Mouse (Mus musculus) gastrocnemius, postnatal 10 days (tissue): Measurements from ENCODE around the gene Lpcat2. TPM values are rescaled to one million over a fixed set of nuclear protein-coding genes. Genes with fewer than 3 reads are reported as not detected.

Source experiments
- DNase-seq: peaks from one replicate; pipeline ENCODE4 v3.0.0; 2021; ENCODE audit warnings: mixed read lengths
- long read RNA-seq, 2 experiments: library from polyadenylated mRNA; stranded (forward); transcript quantifications; one replicate each; pipeline ENCODE4 v2.0.0; 2021
- total RNA-seq, 2 experiments: library from RNA; stranded (reverse); gene quantifications; 2 replicates each; pipeline ENCODE4 v1.2.3; 2021

Lpcat2 gene
- 1 to 10 TPM; 1.4 to 2.0 TPM for total RNA-seq
- long read RNA-seq, experiment 1, transcript Lpcat2-201 (14 exons, 2,811 nt) = major isoform, 6 of 14 reads
- long read RNA-seq, experiment 1, partial matches to known transcripts = 0 of 14 reads
- long read RNA-seq, experiment 1, other reads (novel, unspliced or antisense) = 8 of 14 reads
- long read RNA-seq, experiment 2, partial matches to known transcripts = 0 of 4 reads
- long read RNA-seq, experiment 2, other reads (novel, unspliced or antisense) = 0 of 4 reads

DNA sequence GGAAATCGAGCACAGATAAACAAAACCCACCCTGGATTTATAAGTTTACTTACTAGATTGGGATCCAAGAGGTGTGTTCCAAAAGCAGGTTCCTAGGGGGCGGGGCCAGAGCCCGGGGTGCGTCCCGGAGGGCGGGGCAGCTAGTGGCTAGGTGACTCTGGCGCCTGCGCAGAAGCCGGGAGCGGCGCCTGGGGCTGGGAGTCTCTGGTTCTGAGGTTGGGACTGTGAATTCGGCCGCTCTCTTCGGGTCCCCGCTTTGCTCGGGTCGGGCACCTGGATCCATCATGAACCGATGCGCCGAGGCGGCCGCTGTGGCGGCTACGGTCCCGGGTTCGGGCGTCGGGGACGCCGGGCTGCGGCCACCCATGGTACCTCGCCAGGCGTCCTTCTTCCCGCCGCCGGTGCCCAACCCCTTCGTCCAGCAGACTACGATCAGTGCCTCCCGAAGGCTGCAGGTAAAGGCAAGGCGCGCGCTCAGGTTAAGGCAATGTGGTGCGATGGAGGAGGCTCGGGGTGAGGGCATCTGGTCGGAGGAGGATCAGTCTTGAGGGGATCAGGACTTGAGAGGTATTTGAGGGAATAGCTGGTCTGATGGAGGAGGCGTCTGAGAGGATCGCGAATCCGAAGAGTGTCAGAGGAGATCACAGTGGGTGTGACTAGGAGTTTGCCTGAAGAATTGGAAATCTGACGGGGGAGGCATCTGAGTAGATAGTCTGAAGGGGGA is at the start of gene Lpcat2:
Lpcat2 (plus strand) TSS at position 169 of the 724 bp plus-strand sequence.
- DNase-seq = peak; percentile 59

DNA sequence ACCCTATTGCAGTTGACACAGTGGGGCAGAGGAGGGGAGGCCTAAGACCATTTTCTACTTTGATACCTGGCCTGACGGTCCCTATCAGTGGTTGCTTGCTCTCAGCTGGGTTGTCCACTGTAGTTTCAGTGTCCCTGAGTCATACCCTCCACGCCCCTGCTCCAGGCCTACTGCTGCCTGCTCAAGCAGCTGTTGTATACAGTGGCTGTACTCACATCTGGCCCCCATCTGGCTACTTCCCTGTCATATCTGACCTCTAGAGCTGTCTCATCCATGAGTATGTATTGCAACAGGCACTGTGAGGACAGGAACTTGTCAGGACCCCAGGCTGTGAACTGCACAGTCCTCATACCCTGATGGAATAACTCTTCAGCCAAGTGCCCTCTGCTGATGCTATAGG is 42.4 kb upstream of the Lpcat2 start:
- DNase-seq = no peak

DNA sequence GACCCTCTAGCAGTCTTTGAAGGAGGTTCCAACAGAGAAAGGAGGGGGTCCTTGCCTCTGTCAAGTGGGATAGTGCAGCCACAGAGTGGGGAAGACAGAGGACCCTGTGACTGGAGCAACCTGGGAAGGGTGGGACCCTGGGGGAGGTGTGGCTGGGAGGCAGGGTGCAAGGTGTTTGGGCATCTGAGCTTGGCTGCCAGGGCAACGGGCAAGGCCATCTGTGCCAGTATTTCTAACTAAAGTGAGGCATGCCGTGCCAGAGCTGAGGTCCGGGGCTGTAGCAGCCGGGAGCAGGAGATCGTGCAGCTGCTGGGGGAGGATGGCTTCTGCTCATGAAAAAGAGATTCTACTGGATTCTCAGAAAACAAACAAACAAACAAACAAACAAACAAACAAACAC is 39.5 kb upstream of the Lpcat2 start:
- DNase-seq = no peak

DNA sequence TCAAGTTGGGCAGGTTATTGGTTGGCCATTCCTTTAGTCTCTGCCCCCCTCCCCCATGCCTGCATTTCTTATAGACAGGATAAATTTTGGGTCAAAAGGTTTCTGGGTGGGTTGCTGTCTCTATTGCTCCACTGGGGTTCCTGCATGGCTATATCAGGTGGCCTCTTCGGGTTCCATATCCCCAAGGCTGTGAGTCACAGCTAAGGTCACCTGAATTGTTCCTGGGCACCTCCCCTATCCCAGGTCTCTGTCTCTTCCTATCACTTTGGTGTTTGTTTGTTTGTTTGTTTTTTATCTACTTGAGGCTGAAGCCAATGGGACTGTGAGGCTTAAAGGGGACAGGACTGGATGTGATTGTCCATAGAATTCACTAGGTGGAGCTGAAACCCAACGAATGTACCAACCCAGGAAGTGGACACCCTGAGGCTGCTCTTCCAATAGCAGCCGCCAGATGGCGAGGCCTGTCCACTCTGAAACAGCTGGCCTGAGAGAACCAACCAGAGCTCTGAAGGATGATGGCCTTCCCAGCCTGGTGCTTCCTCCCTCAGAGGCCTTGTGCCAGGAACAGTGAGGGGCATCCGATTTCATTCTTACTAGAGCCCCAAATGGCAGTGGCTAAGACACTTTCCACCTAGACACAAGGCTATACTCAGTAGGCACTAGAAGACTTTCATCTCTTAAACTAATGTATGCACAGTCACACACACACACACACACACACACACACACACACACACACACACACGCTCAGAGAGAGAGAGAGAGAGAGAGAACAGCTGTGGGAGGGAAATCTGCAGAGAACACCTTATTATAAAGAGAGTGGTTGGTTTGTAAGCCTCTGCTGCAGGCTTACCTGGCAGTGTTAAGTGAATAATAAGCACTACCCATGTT is 37.0 kb upstream of the Lpcat2 start:
- DNase-seq = peak; percentile 92

DNA sequence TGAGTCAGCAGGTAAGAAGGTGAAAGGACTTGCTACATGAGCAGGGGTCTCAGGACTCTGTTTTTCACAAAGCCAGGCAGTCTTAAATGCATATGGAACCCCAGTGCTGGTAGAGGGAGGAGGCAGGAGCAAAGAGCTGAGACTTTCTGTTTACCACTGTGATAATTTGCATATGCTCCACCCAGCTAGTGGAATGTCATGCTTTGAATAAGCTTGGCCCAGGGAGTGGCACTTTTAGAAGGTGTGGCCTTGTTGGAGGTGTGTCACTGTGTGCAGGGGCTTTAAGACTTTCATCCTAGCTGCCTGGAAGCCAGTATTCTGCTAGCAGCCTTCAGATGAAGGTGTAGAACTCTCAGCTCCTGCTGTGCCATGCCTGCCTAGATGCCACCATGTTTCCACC is 34.0 kb upstream of the Lpcat2 start:
- no peak for DNase-seq

DNA sequence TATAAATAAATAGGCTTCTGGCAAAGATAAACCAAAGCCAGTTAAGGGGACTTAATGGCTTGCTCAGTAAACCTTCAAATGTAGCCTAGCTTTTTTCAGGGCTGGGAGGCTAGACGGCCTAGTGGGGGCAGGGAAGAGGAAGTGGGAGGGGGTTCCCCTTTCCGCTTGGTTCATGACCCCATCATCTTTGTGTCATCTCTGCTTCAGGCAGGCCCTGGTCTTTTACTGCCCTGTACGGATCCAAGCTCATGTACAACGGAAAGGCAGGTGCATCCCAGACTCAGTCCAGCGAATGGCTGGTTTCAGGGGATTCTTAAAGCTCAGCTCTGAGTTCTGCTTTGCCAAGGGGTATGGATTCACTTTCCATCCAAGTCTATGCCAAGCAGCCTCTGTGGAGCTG is 32.8 kb upstream of the Lpcat2 start:
- DNase-seq = no peak

DNA sequence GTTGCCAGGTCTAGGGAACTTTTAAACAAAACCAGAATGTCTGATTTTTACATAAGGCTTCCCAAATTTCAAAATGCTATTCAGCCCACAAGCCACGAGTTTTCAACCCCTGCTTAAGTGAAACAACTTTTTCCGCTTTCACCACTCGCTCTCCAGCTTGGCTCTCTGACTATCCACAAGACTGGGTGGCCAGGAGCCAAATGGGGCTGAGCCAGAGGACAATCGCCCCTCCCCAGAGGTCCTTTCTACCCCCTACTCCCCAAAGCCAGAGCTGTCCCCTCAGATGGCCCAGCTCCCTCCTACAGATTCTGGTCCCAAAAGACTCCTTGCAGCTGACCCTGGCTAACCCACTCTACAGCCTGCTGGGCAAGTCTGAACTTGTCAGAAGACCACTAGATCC is 29.1 kb upstream of the Lpcat2 start:
- peak; percentile 60 for DNase-seq

DNA sequence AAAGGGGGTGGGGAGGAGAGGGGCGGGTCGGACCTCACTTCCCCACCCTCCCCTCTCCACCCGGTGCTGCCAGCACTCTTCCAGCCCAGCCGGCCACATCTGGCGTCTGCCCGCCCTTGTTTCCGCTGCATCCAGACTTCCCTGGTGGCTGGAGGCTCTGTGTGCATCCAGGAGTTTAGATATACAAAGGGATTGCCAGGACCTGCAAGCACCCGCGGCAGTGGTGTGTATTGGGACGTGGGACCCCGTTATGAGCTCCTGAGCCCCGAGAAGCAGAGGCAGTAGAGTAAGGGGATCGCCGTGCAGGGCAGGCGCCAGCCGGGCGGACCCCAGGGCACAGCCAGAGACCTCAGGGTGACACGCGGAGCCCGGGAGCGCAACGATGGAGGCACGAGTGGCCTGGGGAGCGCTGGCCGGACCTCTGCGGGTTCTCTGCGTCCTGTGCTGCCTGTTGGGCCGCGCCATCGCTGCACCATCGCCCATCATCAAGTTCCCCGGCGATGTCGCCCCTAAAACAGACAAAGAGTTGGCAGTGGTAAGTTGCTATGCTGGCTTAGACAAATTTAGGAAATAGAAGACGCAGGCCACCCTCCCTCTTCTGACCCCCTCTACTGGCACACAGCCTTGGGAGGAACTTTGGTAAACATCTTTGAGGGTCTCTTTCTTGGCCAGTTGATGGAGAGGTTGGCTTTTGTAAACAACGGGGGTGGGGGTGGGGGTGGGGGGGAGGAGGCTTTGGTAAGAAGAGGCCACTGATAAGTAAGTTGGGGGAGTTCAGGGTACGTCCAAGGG is 27.7 kb upstream of the Lpcat2 start, which contains the start of gene Mmp2:
Mmp2 (plus strand) TSS at position 49 of the 792 bp plus-strand sequence.
- DNase-seq = peak; percentile 66

DNA sequence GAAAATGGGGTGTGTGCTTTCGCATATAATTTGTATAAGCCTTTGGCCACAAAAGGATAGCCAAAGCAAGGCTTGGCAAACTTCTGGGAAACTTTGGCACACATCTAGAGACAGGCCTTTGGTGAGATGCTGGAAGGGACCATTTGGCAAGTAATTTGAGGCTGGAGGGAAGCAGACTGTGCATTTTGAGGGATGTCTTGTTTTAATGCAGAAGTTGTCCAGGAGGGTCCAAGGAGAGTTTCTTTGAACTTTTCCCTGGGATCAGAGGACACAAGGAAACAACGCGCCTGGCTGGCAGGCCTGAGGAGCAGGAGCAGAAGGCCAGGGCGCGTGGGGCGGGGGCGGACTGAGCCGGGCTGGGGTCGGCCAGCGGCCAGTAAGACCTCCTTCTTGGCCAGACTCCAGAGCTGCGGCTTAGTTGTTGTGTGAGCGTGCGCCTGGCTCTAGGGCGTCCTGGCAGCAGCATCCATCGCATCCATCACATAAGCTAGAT is 26.8 kb upstream of the Lpcat2 start:
- peak; percentile 75 for DNase-seq

DNA sequence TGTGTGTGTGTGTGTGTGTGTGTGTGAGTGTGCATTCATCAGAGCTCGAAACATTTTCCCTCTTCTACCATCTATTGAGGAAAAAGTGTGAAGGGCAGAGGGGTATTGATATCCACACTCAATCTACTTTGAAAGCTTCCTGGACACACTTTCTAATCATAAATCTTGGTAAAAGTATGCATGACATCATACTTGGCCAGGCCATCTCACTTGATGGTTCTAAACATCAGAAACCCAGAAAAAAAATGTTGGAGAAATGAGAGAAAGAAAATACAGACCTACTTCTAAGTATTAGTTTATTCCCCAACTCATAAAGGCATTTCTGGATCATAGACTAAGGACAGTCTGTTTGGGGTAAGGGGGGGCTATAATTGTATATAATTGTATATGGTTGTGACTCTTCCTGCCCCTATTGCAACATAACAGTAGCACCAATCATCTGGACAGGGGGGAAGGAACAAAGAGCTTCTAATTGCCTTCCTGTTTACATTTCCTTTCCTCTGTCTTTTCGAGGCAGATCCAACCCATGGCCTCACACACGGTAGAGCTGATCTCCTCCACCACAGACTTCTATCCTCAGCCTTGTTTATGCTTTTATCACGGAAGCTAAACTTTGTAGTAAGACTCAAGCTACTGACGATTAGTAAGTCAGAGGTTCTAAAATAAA is 20.9 kb upstream of the Lpcat2 start:
- no peak for DNase-seq

DNA sequence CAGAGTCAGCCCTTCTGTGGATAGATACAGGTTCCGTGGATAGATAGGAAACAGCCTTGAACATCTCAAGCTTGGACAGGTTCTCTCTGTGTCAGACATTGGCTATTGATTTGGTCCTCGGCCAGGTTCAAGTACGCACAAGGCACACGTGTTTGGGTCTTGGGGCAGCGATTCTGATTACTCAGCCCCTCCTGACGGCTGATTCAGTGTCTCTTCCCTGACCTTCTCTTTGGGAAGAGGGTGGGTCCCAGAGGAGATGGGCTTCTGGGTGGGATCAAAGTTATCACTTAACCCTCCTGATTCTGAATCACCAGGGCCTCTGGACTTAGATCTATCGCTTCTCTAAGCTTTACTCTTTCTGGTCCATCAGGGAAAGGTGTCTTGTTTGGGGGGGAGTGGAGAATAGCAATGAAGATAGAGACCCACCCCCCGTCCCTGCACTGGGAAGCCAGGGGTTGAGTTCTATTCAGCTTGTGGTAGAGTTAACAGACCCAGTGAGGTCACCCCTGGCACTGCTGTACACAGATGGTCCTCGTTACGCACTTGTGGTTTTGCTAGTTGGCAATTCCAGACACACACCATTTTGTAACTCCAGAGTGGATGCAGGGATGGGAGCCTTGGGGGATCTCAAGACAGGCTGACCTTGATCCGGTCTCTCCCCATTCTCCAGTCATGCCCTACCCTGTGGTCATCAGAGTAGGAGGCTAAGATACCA is 20.2 kb upstream of the Lpcat2 start:
- no peak for DNase-seq

DNA sequence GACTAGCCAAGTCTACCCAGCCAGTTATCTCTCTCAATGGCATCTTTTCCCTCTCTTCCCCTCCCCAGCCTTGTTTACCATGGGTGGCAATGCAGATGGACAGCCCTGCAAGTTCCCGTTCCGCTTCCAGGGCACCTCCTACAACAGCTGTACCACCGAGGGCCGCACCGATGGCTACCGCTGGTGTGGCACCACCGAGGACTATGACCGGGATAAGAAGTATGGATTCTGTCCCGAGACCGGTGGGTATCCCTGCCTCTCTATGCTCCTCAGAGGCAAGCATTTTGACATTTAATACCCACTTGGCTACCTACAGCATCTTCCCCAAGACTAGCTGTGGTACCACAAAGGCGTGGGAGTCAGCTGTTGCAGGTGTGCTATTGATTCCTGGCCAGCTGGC is 19.2 kb upstream of the Lpcat2 start:
- no peak for DNase-seq

DNA sequence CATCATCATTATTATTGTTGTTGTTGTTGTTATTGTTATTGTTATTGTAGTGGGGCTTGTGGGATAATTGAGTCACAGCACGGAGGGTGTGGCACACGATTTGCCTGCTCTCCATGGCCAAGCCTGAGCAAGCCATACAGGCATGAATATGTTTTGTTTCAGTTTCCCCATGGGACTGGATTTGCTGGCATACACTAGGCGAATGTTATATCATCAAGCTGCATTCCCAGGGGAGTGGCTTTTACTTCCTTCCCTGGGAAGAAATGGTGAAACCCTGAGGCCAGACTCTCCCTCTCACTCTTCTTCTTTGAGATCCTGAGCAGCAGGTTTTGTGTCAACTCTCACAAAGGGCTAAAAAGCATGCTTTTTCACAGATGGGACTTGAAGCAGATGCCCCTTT is 16.5 kb upstream of the Lpcat2 start:
- no peak for DNase-seq

DNA sequence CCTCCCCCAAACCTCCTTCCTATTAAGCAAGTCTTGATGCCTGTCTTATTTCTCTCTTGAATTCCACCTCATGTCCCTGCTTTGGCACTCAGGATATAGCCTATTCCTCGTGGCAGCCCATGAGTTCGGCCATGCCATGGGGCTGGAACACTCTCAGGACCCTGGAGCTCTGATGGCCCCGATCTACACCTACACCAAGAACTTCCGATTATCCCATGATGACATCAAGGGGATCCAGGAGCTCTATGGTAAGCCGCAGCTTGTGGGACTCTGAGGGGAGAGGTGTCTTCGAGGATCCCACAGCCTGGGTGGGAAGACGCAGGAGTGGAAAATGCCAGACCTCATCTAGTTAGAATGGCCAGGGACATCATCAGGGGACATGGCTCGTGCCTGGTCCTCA is 16.0 kb upstream of the Lpcat2 start:
- no peak for DNase-seq

DNA sequence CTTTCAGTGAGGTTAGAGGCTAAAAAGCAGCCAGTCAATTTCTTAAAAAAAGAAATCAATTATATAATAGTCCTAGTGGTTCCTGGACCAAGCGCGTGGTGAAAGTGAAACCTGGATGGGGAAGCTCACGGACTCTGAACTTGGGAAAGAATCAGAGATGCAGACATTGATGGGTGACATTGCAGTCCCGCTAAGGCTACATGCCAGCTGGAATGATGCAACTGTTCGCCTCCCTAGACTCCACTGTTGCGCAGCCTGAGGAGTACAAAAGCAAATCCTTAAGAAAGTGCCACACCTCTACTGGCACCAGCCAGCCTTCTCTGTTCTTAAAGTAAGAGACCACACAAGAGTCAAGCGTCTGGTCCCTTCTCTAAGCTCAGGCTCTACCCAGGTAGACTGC is 15.3 kb upstream of the Lpcat2 start:
- DNase-seq = no peak

DNA sequence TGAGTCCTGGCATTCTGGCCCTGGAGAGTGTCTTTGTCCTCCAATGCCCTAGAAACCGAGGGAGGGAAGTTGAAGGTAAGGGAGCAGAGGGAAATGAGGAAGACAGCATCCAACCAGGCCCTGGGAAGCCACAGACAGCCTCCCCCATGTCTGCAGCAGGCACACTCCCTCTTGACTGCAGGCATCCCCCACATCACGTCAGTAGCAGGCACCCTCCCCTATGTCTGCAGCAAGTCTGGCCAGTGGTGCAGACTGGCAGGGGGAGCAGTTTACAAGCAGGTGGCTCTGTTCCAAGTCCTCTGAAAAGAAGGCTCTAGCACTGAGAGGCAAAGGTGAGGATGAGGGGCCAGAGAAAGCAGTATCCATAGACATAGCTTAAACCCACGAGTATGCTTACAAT is 8.5 kb upstream of the Lpcat2 start:
- no peak for DNase-seq

DNA sequence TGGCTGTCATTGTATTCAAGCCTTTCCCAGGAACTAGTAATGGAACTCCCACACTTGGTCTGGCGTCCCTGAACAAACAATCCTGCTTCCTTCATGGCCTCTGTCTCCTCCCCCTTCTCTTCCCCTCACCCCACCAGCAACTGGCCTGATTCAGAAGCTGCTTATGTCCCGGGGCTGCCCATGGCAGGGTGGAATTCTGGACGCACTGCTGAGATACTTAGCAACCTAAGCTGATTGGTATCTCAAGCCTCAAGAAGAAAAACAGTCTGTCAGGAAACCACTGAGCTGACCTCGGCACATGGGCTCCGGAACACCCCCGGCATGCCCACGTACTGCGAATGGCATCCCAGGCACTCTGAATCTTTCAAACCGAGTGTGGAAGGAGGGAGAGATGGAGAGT is 7.8 kb upstream of the Lpcat2 start:
- no peak for DNase-seq

DNA sequence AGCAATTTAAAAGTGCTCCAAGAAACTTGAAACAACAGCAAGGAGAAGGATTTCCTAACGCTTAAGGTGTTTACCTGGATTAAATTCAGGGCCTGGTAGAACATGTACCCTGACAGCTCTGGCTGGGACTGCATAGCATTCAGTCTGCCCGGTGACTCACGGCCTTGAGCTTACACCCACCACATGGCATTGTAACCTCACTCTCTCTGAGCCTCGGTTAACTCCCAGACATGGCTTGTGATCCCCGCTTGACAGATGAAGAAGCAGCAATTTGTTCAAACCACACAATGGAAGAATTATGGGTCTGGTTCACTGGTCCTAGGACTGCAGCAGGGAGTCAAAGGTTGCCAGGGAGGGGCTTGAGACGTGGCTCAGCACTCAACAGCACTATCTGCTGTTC is 5.9 kb upstream of the Lpcat2 start:
- DNase-seq = no peak

DNA sequence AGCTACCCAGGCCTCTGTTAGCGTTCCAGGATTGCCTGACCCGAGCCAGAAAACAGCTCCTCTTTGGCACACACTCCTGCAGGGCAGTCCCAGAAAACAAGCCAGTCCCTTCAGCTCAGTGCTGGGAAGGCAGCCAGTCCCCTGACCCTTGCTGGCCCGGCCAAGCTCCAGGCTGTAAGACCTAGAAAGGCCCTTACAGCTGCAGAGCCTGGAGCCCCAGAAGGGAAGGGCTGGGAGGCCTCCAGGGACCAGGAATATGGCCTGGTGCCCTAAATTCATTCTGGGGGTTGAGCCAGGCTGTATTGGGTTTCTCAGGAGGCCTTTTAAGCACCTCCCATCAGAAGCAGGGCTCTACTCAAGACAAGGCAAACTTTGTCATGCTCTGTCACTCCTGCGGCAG is 4.9 kb upstream of the Lpcat2 start:
- DNase-seq = peak; percentile 93

DNA sequence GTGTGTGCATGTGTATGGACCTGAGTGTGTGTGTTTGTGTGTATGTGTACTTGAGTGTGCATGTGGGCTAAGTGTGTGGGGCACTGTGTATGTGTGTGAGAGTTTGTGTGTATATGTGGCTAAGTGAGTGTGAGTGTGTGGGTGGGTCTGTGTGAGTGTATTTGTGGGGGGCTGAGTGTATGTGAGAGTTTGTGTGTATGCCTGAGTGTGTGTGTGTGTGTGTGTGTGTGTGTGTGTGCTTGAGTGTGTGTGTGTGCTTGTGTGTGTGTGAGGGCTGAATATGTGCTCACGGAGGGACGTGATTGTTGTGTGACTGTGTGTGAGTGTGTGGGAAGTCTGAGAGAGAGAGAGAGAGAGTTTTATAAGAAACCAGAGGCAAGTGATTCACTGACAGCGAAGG is 3.8 kb upstream of the Lpcat2 start:
- no peak for DNase-seq
